Mouse (Mus musculus): ENCODE data around the gene Mmgt1.

- no peak for TF ChIP-seq POLR2A (IDR thresholded peaks at IDR 0.05; ENCODE audit: borderline replicate concordance, insufficient read depth, low read length)
- no peak for TF ChIP-seq CTCF (IDR thresholded peaks at IDR 0.05; ENCODE audit: borderline replicate concordance, insufficient read depth, low read depth, low read length)
Observed at GRCm38 (mm10) chrX:56553584-56553983, 44.3 kb downstream of the Mmgt1 start.
